Mouse (Mus musculus) heart, postnatal 4 days (tissue): ENCODE data around the gene Cdh8. TPM values are rescaled to one million over a fixed set of nuclear protein-coding genes. Genes with fewer than 3 reads are reported as not detected.
"Not testable (repeated sequence)": the region's sequence is repeated elsewhere in the genome, so short reads cannot be mapped to it uniquely, and the experiment has no call there.

Source experiments
- DNase-seq: peaks from one replicate; pipeline ENCODE4 v3.0.0; 2021
- total RNA-seq, 2 experiments: library from RNA; stranded (reverse); gene quantifications; 2 replicates each; pipeline ENCODE4 v1.2.3; 2021

Gene Cdh8
- total RNA-seq, 2 experiments from 2014 or later: 0.56 to 0.91 TPM

DNA sequence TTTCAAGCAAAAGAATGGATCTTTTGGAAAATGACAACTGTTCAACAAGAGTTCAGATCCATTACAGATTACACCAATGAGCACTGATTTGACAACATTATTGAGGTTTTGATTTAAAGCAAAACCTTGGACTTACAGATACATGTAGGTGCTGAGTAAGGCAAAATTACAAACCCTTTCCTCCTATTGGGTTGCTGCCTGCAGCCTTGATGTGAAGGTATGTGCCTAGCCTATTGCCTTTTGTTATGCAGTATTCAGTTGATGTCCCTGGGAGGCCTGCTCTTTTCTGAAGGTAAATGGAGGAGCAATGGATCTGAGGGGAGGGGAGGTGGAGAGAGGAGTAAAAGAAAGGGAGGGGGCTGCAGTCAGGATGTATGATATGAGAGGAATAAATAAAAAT lies 135.9 kb downstream of the Cdh8 start:
- no peak for DNase-seq

GRCm38 (mm10) chr8:99267133-99267532 lies 149.1 kb downstream of the Cdh8 start:
- no peak for DNase-seq

GRCm38 (mm10) chr8:99234372-99234771 lies 181.9 kb downstream of the Cdh8 start:
- DNase-seq: no peak

GRCm38 (mm10) chr8:99223697-99224096 lies 192.6 kb downstream of the Cdh8 start:
- DNase-seq: no peak

DNA sequence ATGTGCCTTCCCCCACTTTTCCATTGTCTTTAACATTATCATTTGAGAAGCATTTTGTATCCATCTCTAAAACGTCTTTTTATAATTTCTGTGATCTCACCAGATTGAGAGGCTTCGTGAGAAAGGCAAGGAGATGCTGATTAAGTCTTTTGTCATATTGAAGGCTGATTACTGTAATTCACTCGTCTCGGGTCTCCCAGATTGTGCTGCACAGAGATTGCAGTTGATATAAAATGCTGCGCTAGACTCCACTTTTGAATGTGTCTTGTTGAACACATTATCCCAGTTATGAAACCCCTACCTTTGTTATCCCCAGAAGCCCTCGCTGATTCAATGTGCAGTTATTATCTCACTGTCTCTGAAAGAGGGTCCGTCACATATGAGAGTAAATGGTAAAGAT lies 211.1 kb downstream of the Cdh8 start:
- DNase-seq: no peak

GRCm38 (mm10) chr8:99190643-99191042 lies 225.6 kb downstream of the Cdh8 start:
- no peak for DNase-seq

DNA sequence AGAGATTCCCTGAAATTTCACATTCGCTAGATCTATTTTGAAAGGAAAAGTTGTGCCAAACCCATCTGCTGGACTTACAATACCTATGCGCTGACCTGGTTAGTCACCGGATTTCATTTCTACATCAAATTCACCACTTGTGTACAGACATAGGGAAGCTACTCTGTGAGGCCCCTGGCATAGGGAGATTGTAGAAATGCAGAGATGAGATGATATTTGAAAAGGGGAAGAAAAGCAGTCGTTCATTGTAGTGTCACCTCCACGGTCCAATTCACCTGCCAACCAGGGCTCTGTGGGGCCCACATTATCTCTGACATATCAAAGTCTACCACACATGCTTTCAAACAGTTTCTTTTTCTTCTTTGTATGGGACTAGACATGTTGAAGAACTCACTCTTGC lies 229.4 kb downstream of the Cdh8 start:
- no peak for DNase-seq

- DNase-seq: no peak
These were observed 232.1 kb downstream of the Cdh8 start for GRCm38 (mm10) chr8:99184186-99184585.

GRCm38 (mm10) chr8:99166966-99167365 lies 249.3 kb downstream of the Cdh8 start:
- no peak for DNase-seq

GRCm38 (mm10) chr8:99161633-99162032 lies 254.6 kb downstream of the Cdh8 start:
- DNase-seq: no peak

DNA sequence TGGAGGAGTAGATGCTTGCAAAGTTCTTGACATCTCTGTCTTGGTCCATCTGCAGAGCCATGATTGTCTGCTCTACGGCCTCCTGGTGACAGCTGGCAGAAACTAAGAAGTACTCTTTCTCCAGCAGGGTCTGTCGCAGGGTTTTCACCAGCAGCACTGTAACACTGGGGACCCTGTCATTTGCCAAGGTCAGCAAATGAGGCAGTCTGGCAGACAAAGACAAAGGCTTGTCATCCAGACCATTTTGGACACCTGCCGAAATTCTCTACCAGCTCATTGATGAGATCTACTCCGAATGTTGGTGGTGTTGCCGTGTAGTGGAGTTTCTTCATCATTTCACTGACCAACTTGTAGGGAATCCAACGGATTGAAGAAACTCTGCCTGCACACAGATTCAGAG lies 270.8 kb downstream of the Cdh8 start:
- no peak for DNase-seq

- not testable (repeated sequence) for DNase-seq
These were observed 271.5 kb downstream of the Cdh8 start for GRCm38 (mm10) chr8:99144761-99145160.

- no peak for DNase-seq
These were observed 317.8 kb downstream of the Cdh8 start for GRCm38 (mm10) chr8:99098453-99098852.

- no peak for DNase-seq
These were observed 364.9 kb downstream of the Cdh8 start for GRCm38 (mm10) chr8:99051344-99051743.

GRCm38 (mm10) chr8:99048664-99049363 lies 367.5 kb downstream of the Cdh8 start:
- DNase-seq: no peak

GRCm38 (mm10) chr8:99040423-99040822 lies 375.8 kb downstream of the Cdh8 start:
- DNase-seq: no peak

DNA sequence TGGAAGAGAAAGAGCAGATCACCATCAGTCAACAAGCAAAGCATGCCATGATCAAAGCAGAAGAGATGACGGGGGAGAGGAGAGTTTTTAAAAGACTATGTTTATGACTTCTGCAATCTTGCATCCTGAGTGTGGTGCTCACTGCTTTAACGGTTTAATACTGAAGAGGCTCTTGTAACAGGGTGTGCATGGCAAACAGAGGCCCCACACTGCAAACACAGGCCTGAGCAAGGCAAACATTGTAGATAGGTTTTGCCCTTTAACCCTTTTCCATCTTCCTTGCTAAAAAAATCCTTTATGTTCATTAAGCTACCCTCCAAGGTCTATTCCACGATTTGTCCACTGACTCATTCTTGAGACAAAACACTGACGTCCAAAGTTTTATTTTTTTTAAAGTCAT lies 385.2 kb downstream of the Cdh8 start:
- no peak for DNase-seq
